Mouse (Mus musculus): ENCODE measurements at regions not wholly inside any gene's neighbourhood (a gene's known extent, or its start where the extent isn't known, plus 50 kb on each side); places are given as distances from the start of the nearest gene placed in this dataset.

DNA sequence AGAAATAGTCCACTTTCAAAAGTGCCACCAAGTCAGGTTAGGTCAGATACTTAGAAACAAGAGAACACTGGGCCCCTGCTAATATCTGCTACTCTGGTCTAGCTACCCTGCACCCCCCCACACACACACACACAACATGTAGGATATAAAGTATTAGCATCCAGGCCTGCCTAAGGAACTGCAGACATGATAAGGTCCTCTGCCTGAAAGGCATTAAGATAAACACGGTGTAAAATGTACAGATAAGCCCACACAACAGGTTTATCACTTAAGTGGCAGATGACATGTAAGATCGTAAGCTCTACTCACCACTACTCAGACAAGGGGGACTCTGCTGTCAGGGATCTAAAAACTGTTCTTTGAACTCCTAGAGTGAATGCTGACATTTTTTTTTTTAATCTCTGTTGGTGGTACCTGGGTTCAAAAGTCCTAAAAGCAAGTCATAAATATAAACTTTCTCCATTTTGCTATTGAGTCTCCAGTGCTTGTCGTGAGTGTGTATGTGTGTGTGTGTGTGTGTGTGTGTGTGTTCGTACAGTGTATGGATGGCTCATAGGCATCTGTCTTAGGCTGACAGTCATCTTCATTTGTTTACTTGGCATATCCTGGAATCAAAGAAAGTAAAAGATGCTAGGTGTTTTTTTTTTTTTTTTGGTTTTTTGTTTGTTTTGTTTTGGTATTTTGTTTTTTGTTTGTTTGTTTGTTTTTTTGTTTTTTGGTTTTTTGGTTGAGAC lies 52.2 kb downstream of the Gm9817 start:
- Histone ChIP-seq H3K4me3 (ENCODE audit: low read depth, low read length) (no peak overlapping the region), H3K27me3 (ENCODE audit: control insufficient read depth, insufficient read depth, low read length) (no peaks in the 10 kb centered on the region), H3K4me1 (ENCODE audit: control insufficient read depth, insufficient read depth, insufficient read length, low read length) (no peaks in the 10 kb centered on the region), H3K27ac (ENCODE audit: insufficient read depth, low read depth, low read length) (no peak overlapping the region), H3K36me3 (ENCODE audit: control insufficient read depth, insufficient read depth, low read length) (no peaks in the 10 kb centered on the region)
- TF ChIP-seq CTCF (IDR thresholded peaks at IDR 0.05; ENCODE audit: extremely low read depth, insufficient read length, insufficient replicate concordance, low read depth, low read length) = no peak
- no peak for TF ChIP-seq POLR2A (IDR thresholded peaks at IDR 0.05; ENCODE audit: low read depth, low read length)
- WGBS = 48% methylated on average over 4 of the region's 4 CpGs

- H3K4me3 ChIP-seq (ENCODE audit: low read depth, low read length) = no peak overlapping the region
- no peaks in the 10 kb centered on the region for H3K4me1 ChIP-seq (ENCODE audit: control insufficient read depth, insufficient read depth, insufficient read length, low read length)
- WGBS = 71% methylated on average over 2 of the region's 2 CpGs
- TF ChIP-seq POLR2A (IDR thresholded peaks at IDR 0.05; ENCODE audit: low read depth, low read length) = no peak
- TF ChIP-seq CTCF (IDR thresholded peaks at IDR 0.05; ENCODE audit: extremely low read depth, insufficient read length, insufficient replicate concordance, low read depth, low read length) = no peak
- no peak overlapping the region for H3K27ac ChIP-seq (ENCODE audit: insufficient read depth, low read depth, low read length)
- no peaks in the 10 kb centered on the region for H3K36me3 ChIP-seq (ENCODE audit: control insufficient read depth, insufficient read depth, low read length)
- no peaks in the 10 kb centered on the region for H3K27me3 ChIP-seq (ENCODE audit: control insufficient read depth, insufficient read depth, low read length)
These were observed 62.1 kb downstream of the Gm9817 start for GRCm38 (mm10) chr13:45140616-45141015.

GRCm38 (mm10) chr13:45145129-45145528 lies 66.6 kb downstream of the Gm9817 start:
- no peaks in the 10 kb centered on the region for H3K36me3 ChIP-seq (ENCODE audit: control insufficient read depth, insufficient read depth, low read length)
- no peak overlapping the region for H3K4me3 ChIP-seq (ENCODE audit: low read depth, low read length)
- H3K27me3 ChIP-seq (ENCODE audit: control insufficient read depth, insufficient read depth, low read length) = no peaks in the 10 kb centered on the region
- H3K27ac ChIP-seq (ENCODE audit: insufficient read depth, low read depth, low read length) = no peak overlapping the region
- no peaks in the 10 kb centered on the region for H3K4me1 ChIP-seq (ENCODE audit: control insufficient read depth, insufficient read depth, insufficient read length, low read length)
- 69% methylated on average over 6 of the region's 6 CpGs for WGBS
- TF ChIP-seq POLR2A (IDR thresholded peaks at IDR 0.05; ENCODE audit: low read depth, low read length) = no peak
- no peak for TF ChIP-seq CTCF (IDR thresholded peaks at IDR 0.05; ENCODE audit: extremely low read depth, insufficient read length, insufficient replicate concordance, low read depth, low read length)

DNA sequence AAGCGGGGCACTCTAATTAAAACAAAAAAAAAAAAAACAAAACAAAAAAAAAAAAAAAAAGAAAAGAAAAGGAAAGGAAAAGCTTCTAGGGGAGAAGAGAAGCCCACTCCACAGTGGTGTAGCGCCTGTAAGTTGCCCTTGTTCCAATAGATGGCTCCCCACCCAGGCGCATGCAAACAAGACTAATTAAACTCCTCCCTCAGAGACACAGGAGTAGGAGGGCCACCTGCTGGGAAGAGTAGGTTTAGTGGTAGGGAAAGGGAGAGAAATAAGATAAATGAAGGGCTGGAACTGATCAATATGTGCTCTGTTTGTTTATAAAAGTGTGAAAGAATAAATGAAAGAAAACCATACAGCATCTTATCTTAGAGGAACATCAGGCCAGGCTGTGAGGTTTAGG lies 77.7 kb downstream of the Gm9817 start:
- H3K4me1 ChIP-seq (ENCODE audit: control insufficient read depth, insufficient read depth, insufficient read length, low read length) = no peaks in the 10 kb centered on the region
- TF ChIP-seq POLR2A (IDR thresholded peaks at IDR 0.05; ENCODE audit: low read depth, low read length) = no peak
- no peak for TF ChIP-seq CTCF (IDR thresholded peaks at IDR 0.05; ENCODE audit: extremely low read depth, insufficient read length, insufficient replicate concordance, low read depth, low read length)
- H3K27ac ChIP-seq (ENCODE audit: insufficient read depth, low read depth, low read length) = no peak overlapping the region
- H3K36me3 ChIP-seq (ENCODE audit: control insufficient read depth, insufficient read depth, low read length) = no peaks in the 10 kb centered on the region
- WGBS = 57% methylated on average over 3 of the region's 3 CpGs
- no peak overlapping the region for H3K4me3 ChIP-seq (ENCODE audit: low read depth, low read length)
- no peaks in the 10 kb centered on the region for H3K27me3 ChIP-seq (ENCODE audit: control insufficient read depth, insufficient read depth, low read length)

DNA sequence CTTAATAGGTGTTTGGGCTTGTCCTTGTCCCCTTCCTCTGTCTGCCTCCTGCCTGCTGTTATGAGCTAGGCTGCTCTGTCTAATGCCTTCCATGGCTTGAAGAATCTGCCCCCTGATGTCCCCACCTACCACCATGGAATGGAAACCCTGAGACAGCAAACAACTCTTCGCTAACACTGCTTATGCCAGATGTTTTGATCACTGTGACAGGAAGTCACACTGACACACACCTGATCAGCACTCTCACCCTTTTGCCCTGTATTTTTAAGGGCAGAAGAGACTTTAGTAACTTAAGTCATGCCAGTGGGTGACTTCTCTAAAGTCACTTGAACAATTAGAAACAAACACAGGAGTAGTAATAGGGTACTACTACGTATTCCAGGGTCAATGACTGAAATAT lies 78.5 kb downstream of the Gm9817 start:
- no peak for TF ChIP-seq POLR2A (IDR thresholded peaks at IDR 0.05; ENCODE audit: low read depth, low read length)
- TF ChIP-seq CTCF (IDR thresholded peaks at IDR 0.05; ENCODE audit: extremely low read depth, insufficient read length, insufficient replicate concordance, low read depth, low read length) = no peak
- Histone ChIP-seq H3K27me3 (ENCODE audit: control insufficient read depth, insufficient read depth, low read length) (no peaks in the 10 kb centered on the region), H3K27ac (ENCODE audit: insufficient read depth, low read depth, low read length) (no peak overlapping the region), H3K4me3 (ENCODE audit: low read depth, low read length) (no peak overlapping the region), H3K4me1 (ENCODE audit: control insufficient read depth, insufficient read depth, insufficient read length, low read length) (no peaks in the 10 kb centered on the region), H3K36me3 (ENCODE audit: control insufficient read depth, insufficient read depth, low read length) (no peaks in the 10 kb centered on the region)
- WGBS = 76% methylated on average over 2 of the region's 2 CpGs

DNA sequence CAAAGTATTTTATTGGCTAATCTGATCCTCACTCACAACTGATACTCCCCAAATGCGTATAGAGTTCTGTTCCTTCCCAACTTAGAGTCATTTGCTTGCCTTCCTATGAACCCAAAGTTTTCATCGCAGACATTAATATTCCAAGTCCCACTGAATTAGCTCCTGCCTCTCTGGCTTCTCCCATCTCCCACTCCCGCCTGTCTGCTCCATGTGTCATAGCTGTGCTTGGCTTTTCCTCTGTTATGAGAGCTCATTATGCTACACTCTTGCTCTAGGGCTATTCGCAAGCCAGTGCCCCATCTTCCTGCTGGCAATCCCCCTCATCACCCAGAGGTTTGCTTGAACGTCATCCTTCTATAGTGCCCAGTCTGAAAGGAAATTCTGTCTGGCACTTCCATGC lies 81.8 kb downstream of the Gm9817 start:
- no peaks in the 10 kb centered on the region for H3K4me1 ChIP-seq (ENCODE audit: control insufficient read depth, insufficient read depth, insufficient read length, low read length)
- H3K27ac ChIP-seq (ENCODE audit: insufficient read depth, low read depth, low read length) = no peak overlapping the region
- no peak overlapping the region for H3K4me3 ChIP-seq (ENCODE audit: low read depth, low read length)
- TF ChIP-seq CTCF (IDR thresholded peaks at IDR 0.05; ENCODE audit: extremely low read depth, insufficient read length, insufficient replicate concordance, low read depth, low read length) (no peak), POLR2A (IDR thresholded peaks at IDR 0.05; ENCODE audit: low read depth, low read length) (no peak)
- WGBS = 86% methylated on average over 5 of the region's 5 CpGs
- no peaks in the 10 kb centered on the region for H3K36me3 ChIP-seq (ENCODE audit: control insufficient read depth, insufficient read depth, low read length)
- no peaks in the 10 kb centered on the region; the same call in 1 of the 2 replicates for H3K27me3 ChIP-seq (ENCODE audit: control insufficient read depth, insufficient read depth, low read length)

- Histone ChIP-seq H3K4me3 (ENCODE audit: low read depth, low read length) (no peak overlapping the region), H3K27me3 (ENCODE audit: control insufficient read depth, insufficient read depth, low read length) (no peaks in the 10 kb centered on the region; the same call in 1 of the 2 replicates), H3K4me1 (ENCODE audit: control insufficient read depth, insufficient read depth, insufficient read length, low read length) (no peaks in the 10 kb centered on the region), H3K36me3 (ENCODE audit: control insufficient read depth, insufficient read depth, low read length) (no peaks in the 10 kb centered on the region), H3K27ac (ENCODE audit: insufficient read depth, low read depth, low read length) (no peak overlapping the region)
- WGBS = 64% methylated on average over 6 of the region's 6 CpGs
- no peak for TF ChIP-seq POLR2A (IDR thresholded peaks at IDR 0.05; ENCODE audit: low read depth, low read length)
- no peak for TF ChIP-seq CTCF (IDR thresholded peaks at IDR 0.05; ENCODE audit: extremely low read depth, insufficient read length, insufficient replicate concordance, low read depth, low read length)
These were observed 85.7 kb downstream of the Gm9817 start for GRCm38 (mm10) chr13:45164001-45164778.

Data from small intestine, adult 2 months (tissue).